Mouse (Mus musculus): Measurements from ENCODE around the gene Zfp987. TPM values are rescaled to one million over a fixed set of nuclear protein-coding genes. Genes with fewer than 3 reads are reported as not detected.

Zfp987 gene
- not detected in 2 replicates for polyA plus RNA-seq (2012; rRNA removed)

GRCm38 (mm10) chr4:146096998-146097397 is at the start of gene Zfp987:
TSS of gene Zfp987 (plus strand) at chr4:146097298.

GRCm38 (mm10) chr4:146156524-146156923 is 59.4 kb downstream of the Zfp987 start, which contains the start of gene Zfp600:
TSS of gene Zfp600 (plus strand) at chr4:146156824.

Other genes with a start within 250 kb of the Zfp987 start
- 0.32 and 0.62 TPM in 2 replicates for gene Zfp986, start 228.5 kb upstream of the Zfp987 start, polyA plus RNA-seq (2012; rRNA removed)
- gene Zfp600, start 59.5 kb downstream of the Zfp987 start, polyA plus RNA-seq (2012; rRNA removed): 0.13 TPM in 1 of 2 replicates, not detected in the other

Measured in central nervous system, embryonic 18 days (tissue).